Mouse (Mus musculus) ZHBTc4 (cell line): ENCODE results near the gene Glg1.
A peak's percentile ranks its signal among the peaks of the same experiment; 100 is the strongest.
"Not testable (repeated sequence)": the region's sequence is repeated elsewhere in the genome, so short reads cannot be mapped to it uniquely, and the experiment has no call there.

Experiments used
- DNase-seq: peaks from one replicate; pipeline ENCODE4 v3.0.0-alpha.2; 2011; ENCODE audit warnings: low read depth, low spot score

The Glg1 gene

DNA sequence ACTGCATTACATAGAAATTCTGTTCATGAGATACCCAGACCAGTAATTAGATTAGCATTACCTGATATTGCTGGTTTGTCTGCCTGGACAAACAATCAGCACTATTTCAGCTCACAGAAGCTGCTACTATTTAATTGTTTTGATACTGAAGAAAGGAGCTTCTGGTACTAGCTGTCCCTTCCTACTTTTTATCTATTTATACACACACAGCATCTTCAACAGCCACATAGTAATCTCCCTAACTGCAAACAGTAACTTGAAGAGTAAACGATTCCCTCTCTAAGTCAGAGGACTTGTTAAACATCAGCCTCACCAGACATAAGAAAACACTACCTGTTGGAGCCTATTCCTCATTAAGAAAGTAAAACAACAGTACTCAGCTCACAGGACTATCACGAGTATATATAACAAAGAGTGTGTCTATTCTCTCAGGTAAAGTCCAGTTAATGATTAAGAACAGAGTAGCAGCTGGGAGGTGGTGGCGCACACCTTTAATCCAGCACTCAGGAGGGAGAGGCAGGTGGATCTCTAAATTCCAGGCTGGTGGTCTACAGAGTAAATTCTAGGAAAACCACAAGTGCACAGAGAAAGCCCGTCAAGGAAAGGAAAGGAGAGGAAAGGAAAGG lies 6.4 kb downstream of the Glg1 start:
- DNase-seq: no peak

DNA sequence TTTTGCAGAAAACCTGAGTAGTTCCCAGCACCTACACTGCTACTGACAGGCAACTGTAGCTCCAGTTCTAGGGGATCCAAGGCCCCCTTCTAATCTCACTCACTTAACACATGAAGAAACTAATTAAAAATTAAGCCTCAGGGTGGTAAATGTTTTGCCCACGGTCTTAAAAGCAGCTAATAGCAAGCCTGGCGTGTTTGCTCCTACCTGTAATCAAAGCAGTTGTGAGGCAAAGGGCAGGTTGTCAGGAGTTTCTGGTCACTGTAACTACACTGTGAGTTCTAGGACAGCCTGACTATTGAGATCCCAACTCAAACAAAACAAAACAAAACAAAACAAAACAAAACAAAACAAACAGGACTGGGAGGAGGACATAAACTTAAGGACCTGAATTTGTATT lies 8.9 kb downstream of the Glg1 start:
- no peak for DNase-seq

DNA sequence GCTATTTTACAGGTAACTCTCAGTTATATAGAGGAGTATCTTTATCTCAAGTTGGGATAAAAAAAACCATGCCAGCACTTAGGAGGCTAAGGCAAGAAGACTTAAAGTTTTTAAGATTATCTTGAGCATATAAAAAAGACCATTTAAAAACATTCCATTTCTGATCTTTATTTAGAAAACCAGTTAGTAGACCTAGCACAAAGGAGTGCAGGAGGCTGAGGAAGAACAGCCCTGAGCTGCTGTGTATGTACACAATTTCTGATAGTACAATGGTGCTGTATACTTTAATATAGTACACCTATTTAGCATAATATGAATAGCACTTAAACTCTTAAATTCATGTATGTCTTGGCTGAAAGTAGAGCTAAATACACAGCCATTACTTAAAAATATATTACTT lies 10.9 kb downstream of the Glg1 start:
- DNase-seq: no peak

DNA sequence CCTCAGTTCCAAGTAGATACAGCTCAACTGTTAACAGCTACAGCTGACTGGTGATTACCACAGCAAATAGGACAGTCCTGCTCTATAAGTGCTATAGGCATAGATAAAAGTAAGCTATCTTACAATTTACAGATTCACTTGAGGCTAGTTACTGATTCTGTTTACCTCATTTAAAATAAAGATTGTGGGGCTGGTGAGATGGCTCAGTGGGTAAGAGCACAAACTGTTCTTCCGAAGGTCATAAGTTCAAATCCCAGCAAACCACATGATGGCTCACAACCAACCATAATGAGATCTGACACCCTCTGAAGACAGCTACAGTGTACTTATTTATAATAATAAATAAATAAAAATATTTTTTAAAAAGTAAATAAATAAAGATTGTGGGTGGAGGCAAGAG lies 12.2 kb downstream of the Glg1 start:
- DNase-seq: not testable (repeated sequence)

DNA sequence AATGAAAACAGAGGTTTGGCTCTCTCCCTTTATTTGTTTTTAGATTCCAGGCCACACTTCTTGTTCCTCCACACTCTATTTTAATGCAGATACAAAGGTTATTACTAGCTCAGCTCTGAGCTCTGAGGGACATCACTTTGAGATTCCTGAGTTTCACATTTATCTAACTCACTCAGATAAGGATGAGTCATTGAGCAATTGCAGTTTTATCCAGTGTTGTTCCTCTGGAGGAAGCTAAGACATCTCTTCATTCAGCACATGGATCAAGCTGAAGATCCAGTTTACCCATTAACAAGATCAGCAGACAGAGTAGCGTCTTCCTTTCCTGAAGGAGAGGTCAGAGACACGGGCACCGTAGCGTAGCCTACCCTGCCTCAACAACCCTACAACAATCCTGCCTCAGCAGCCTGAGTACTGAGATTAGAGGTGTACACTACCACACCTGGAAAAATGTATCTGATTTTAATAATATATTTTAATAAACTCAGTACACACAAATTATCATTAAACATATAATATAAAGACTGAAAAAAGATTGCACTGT lies 12.7 kb downstream of the Glg1 start:
- DNase-seq: no peak

DNA sequence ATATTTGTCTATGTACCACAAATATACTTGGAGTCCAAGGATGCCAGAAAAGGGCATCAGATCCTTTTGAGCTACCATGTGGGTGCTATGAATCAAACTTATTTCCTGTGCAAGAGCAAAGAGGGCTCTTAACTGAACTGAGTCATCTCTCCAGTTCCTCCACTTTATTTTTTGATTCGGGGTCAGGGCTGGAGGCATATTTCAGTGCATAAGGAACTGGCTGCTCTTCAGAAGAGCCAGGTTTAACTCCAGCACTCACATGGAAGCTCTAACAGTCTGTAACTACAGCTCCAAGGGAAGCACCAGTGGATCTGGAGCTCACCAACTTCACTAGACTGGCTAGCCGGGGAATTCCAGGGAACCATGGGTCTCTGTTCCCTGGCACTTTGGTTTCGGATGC lies 21.7 kb downstream of the Glg1 start:
- DNase-seq: no peak

DNA sequence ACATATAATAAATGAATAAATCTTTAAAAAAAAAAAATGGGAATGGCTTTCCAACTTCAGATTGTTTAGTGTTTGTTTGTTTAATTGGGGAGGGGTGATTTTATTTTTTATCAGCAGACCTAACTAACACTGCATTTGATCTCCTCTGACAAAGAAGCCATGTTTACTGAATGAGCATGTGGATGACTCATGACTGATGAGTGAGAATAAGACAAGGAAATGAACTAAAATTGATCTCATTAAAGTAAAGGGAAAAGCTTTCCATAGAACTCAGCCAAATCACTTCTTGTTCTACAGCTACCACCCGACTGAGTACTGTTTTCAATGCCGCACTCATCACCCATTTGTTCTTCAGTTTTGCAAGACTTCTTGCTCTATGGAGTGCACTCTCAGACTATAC lies 25.3 kb downstream of the Glg1 start:
- DNase-seq: no peak

DNA sequence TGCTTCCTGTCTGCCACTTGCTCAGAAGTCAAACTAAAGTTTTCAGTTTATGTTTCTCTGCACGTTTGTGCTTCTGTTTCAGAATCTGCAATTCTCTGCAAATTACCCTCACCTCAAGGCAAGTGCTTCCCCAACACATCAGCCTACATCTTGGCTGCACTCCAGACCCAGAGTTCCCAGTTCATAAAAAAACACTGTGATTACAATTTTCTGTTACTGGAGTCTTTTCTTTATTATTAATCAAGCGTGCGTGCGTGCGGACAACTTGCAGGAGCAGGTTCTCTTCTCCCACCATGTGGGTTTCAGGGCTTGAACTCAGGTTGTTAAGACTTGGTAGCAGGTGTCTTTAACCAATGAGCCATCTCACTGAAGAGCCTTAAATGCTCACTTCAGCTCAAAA lies 34.9 kb downstream of the Glg1 start:
- no peak for DNase-seq

DNA sequence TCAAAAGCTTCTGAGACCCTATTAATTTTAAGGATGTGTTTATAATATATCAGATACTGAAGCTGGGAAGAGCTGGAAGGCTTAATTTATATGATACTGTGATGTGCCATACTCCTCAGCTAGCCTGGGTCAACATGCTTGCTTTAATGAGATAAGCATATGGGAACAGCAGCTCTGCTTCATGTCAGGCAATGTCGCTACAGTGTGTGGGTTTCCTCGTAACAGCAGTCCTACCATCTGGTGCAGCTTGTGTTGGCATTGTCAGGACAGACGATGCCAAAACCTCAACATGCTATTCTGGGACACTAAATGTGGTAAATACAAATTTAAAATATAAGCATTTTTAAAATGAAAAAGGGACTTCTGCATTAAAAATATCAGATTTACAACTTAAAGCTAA lies 40.9 kb downstream of the Glg1 start:
- DNase-seq: no peak

DNA sequence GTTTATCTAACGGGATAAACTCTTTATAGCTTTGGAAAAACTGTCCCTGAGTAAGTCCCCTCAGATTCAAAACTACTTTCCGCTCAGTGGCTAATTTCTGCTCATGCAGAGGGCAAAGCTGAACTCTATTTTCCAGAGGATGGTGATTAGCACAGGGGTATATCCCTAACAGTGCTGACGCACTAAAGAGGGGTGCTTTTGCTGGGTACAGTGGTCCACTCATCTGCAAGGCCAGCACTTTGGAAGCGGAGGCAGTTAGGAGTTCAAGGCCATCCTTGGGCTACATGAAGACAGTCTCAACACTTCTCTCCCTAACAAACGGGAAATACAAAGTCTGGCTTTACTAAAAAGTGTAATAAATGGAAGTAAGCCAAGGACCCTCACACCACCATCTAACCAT lies 45.6 kb downstream of the Glg1 start:
- no peak for DNase-seq

DNA sequence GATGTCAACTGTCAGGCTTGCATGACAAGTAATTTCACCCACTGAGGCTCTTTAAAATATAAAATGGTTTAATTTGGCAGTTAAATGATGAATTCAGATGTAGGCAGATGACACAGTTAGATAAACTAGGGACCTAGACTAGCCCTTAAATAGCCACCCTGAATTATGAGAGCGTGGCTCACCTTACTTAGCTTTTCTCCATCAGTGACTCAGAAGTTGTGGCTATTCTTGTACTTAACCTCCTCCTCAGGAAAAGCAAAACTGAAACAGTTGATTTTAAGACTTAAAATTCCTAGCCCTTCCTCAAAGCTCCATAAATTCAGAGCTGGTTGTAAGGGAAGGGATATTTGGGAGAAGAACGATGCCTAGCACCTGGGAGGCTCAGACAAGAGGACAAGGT lies 47.8 kb downstream of the Glg1 start:
- DNase-seq: no peak

DNA sequence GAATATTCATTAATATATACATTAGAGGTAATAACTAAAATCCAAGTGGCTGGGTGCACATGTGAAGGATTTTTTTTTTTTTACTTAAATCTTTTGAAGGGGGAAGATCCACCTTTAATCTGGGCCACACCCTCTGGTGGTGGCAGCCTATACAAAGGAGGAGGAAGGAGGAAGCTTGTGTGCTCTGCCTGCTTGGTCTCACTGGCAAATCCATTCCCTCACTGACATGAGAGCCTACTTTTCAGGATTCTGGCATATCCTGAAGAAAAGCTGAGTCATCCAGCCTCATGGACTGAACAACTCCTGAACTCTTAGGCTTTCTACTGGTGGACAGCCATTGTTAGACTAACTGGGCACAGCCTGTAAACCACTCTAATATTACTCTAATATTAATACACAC lies 49.1 kb downstream of the Glg1 start:
- DNase-seq: peak; percentile 14

DNA sequence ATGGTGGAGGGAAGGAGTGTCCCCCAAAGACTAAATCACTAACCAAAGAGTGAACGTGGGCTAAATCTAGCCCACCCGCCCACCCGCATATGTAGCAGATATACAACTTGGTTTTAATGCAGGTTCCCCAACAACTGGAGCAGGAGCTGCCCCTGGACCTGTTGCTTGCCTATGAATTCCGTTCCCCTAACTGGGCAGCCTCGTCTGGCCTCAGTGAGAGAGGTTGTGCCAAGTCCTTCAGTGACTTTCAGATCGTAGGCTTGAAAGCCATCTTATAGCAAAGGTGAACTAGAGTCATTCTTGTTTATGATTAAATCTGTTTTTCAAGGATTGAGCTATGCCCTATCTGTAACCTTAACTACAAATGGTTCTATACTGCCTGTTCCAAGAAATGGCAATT lies 52.7 kb downstream of the Glg1 start:
- DNase-seq: no peak

DNA sequence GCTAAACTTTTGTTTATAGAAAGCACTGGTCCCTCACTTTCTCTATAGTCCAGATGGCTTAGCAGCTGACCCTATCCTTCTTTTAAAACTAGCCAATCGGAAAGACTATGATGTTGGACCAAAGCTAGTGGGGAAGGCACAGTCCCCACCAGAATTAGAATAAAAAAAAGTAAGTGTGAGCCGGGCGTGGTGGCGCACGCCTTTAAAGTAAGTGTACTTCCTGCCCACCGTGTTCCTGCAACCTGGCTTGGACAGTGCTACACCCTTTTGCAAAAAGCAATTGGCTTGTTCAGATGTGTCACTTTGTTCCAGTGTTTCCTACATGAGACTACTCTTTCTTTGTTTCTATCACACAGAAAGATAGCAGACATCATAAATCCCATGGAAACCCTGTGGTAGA lies 54.0 kb downstream of the Glg1 start:
- peak; percentile 8 for DNase-seq

DNA sequence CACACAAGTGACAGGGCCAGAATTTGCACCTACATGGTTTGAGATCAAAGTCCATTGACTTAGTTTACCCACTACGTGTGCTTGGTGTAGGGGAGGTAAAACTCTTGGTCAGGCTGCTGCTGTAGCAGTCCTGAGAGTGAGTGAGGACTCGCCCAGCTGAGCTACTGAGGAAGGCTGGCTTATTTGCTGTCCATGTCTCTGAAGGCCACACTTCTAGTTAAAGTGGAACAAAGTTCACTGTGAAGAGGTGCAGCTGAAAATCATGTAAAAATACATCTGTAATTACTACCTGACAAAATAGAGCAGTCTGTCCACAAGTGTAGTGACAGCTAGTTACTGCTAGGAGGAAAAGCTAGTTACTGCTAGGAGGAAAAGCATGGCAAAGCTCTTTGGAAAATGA lies 55.7 kb downstream of the Glg1 start:
- no peak for DNase-seq

DNA sequence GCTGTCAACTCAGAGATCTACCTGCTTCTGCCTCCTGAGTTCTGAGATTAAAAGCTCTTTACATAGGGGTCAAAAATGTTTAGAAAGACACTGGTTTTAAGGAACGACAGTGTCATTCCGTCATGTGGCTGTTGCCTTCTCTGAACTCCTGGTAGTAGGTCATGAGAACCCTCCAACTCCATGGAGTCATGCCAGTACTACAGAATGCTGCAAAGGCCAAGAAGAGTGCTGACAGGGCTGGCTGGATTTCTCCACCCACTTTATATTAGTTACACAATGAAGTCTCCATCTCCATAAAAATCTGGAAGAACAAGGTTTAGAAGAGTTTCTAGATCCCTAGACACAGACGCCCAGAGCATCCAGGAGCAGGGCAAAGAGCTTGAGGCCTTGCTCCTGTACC lies 61.0 kb downstream of the Glg1 start:
- no peak for DNase-seq

DNA sequence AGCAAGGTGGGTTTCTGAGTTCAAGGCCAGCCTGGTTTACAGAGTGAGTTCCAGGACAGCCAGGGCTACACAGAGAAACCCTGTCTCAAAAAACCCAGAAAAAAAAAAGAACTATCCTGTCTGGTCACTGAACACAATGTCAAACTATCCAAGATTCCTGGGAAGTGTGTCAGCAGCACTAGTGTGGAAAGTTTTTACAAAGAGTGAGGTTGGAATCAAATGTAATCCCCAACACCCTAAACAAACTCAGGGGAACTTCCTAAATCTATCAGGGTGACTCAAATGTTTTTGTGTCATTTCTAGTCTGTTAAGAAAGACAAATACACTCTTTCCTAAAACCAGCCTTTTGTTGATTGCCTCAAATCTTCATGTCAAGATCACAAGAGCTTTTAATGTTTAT lies 62.8 kb downstream of the Glg1 start:
- no peak for DNase-seq

DNA sequence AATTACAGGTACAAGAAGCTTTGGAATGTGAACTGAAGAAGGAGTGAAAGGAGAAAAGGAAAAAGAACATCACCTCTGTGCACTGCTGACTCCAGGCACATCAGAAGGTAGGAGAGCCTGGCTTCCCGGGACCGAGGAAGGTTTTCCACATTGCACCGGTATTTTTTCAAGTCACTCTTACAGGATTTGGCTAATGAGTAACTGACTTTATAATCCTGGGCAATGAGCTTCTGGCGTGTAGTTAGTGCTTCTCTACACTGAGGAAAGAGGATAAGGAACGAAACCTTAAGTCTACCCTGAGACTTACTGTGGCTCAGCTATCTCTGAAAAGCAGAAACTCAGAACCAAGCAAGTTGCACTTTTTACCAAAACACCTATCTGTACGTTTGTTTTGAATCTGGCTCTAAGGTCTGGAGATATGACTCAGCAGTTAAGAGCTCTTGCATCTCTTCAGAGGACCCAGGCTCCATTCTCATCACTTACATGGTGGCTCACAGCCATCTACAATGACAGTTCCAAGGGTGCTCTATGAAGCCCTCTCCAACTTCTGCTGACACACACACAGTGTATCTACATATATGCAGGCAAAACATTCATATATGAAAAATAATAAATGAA lies 70.3 kb downstream of the Glg1 start:
- no peak for DNase-seq

DNA sequence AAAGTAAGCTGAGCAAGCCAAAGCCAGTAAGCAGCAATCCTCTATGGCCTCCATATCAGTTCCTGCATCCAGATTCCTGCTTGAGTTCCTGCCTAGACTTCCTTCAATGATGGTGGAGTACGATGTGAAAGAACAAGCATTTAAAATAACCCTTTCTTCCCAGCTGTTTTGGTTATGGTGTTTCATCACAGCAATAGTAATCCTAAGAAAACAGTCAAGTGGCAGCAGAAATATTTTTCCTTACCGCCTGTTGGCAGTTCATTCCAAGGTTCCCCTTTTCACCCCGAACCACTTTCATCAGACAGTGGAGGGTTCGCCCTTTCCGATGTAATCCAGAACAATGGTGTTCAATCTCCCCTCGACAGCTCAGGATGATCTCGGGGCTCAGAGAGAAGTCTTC lies 71.5 kb downstream of the Glg1 start:
- no peak for DNase-seq

DNA sequence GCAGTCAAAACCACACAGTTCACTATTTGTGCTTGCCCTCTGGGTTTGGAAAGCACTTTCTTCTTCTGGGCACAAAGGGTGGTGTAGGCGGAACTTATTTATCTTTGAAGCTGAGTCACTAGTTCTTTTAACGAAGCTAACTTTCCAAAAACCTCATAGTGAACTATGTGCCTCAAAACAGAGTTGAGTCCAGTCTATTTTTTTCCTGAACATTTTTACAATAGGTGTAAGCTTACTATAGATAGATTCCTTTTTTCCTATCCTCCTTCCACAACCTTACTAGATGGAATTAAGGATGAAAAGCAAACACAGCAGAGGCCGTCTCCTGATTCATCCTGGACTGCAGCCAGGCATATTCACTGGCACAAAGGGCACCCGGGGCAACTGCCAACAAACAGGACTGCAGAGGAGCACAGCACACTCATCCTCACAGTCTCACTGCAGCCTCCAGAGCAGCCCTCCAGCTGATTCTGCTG lies 73.5 kb downstream of the Glg1 start:
- no peak for DNase-seq

DNA sequence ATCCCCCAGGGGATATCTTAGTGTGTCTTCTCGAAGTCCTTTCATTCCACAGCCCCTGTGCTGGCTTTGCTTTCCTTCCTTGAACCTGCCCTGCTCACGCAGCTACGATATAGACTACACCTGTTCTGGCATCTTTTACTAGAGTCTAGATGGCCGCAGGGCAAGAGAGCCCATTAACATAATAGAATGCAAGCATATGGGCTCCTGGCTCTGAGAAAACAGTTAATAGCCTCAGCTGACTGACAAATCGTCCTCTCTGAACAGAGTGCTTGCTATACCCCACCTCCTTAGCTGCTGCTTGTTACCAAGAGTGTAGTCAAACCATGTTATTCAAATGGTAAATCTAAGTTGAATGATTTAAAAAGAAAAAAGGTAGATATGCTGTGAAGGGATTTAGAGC lies 87.4 kb downstream of the Glg1 start:
- DNase-seq: peak; percentile 18

DNA sequence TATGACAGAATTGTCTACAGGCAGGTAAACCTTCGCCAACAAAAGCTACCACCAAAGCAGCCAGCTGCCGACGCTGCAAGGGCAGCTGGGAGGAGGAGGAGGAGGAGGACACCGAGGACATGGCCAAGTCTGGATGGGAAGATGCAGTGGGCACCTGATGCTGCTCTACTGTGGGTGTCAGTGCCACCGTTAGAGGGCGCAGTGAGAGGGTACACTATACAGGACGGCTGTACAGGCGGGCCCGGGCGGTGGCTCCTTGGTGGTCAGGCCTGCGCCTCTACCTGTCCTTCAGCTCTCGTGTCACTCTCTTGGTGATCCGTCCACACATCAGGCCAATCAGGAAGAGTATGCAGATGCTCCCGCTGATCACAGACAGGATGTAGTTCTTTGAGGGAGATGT lies 101.4 kb downstream of the Glg1 start:
- DNase-seq: peak; percentile 70

DNA sequence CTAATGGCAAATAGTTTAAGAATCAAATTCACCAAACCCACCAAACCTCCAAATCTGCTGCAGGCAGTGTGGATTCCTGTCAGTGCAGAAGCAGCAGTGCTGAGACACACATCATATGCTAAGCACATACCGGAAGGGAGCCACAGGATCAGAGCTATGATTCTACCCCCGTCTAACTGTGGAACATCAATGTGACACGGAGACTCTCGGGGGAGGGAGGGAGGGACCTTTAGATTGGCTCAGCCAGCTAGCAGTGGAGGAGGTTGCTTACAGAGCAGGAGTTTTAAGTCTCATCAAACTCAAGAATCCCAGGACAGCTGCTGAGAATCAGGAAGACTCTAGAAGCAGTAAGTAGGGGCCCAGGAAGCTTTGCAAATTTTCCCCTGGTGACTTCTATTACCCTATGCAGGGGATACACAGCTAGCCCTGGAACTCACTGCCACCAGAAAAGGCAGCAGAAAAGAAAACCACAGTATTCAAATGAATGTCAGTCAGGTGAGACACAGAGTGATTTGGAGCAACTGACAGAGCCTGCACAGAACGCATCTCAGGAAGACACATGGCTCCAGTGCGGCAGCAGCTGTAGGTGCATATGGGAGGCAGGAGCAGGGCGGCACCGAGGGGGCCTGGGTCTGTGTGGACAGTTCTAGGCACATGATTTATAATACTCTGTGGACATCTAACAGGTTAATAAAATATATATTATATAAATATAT lies 103.1 kb downstream of the Glg1 start:
- no peak for DNase-seq
